Mouse (Mus musculus): ENCODE results near the gene Muc2. TPM values are rescaled to one million over a fixed set of nuclear protein-coding genes. Genes with fewer than 3 reads are reported as not detected.
"Not testable (repeated sequence)": the region's sequence is repeated elsewhere in the genome, so short reads cannot be mapped to it uniquely, and the experiment has no call there.

Muc2 gene
- polyA plus RNA-seq, 1 experiment from 2014 or later, result 0.32 TPM

- peak; percentile 46 for DNase-seq (ENCODE audit: low spot score)
- WGBS, result 16% methylated on average over 4 of the region's 4 CpGs
- no peaks in the 10 kb centered on the region for H3K36me3 ChIP-seq (ENCODE audit: control insufficient read depth, insufficient read depth, low read length)
Observed at GRCm38 (mm10) chr7:141666190-141666589, 23.9 kb upstream of the Muc2 start.

GRCm38 (mm10) chr7:141669097-141669496 lies 21.0 kb upstream of the Muc2 start:
- H3K4me3 ChIP-seq (ENCODE audit: low read depth, low read length); H3K27ac ChIP-seq (ENCODE audit: low read depth, low read length); DNase-seq (ENCODE audit: low spot score); H3K9me3 ChIP-seq (ENCODE audit: control insufficient read depth, low read length); H3K36me3 ChIP-seq (ENCODE audit: control insufficient read depth, insufficient read depth, low read length); H3K9ac ChIP-seq (ENCODE audit: low read depth, low read length); ATAC-seq (ENCODE audit: low FRiP score); H3K4me2 ChIP-seq (replicated peaks; ENCODE audit: low read depth, low read length); H3K4me1 ChIP-seq (replicated peaks; ENCODE audit: control insufficient read depth, insufficient read depth, low read length); H3K27me3 ChIP-seq (ENCODE audit: control insufficient read depth, insufficient read depth, low read length): not testable (repeated sequence)
- WGBS, result 85% methylated on average over 3 of the region's 3 CpGs

More at GRCm38 (mm10) chr7:141666190-141666589, 23.9 kb upstream of the Muc2 start:
- H3K4me3 ChIP-seq (ENCODE audit: low read depth, low read length), result no peak overlapping the region
- H3K4me2 ChIP-seq (replicated peaks; ENCODE audit: low read depth, low read length), result no peak overlapping the region
- H3K4me1 ChIP-seq (replicated peaks; ENCODE audit: control insufficient read depth, insufficient read depth, low read length), result no peaks in the 10 kb centered on the region
- no peak for ATAC-seq (ENCODE audit: low FRiP score)
- no peaks in the 10 kb centered on the region for H3K9me3 ChIP-seq (ENCODE audit: control insufficient read depth, low read length)
- H3K9ac ChIP-seq (ENCODE audit: low read depth, low read length), result no peak overlapping the region
- H3K27me3 ChIP-seq (ENCODE audit: control insufficient read depth, insufficient read depth, low read length), result no peaks in the 10 kb centered on the region
- H3K27ac ChIP-seq (ENCODE audit: low read depth, low read length), result no peak overlapping the region

GRCm38 (mm10) chr7:141670999-141671398 lies 19.1 kb upstream of the Muc2 start:
- DNase-seq (ENCODE audit: low spot score), result no peak
- WGBS, result 78% methylated on average over 4 of the region's 4 CpGs
- no peak overlapping the region for H3K27ac ChIP-seq (ENCODE audit: low read depth, low read length)
- no peak overlapping the region for H3K4me3 ChIP-seq (ENCODE audit: low read depth, low read length)
- no peaks in the 10 kb centered on the region for H3K36me3 ChIP-seq (ENCODE audit: control insufficient read depth, insufficient read depth, low read length)
- H3K4me1 ChIP-seq (replicated peaks; ENCODE audit: control insufficient read depth, insufficient read depth, low read length), result no peaks in the 10 kb centered on the region
- ATAC-seq (ENCODE audit: low FRiP score), result no peak
- H3K9ac ChIP-seq (ENCODE audit: low read depth, low read length), result no peak overlapping the region
- no peaks in the 10 kb centered on the region for H3K9me3 ChIP-seq (ENCODE audit: control insufficient read depth, low read length)
- H3K27me3 ChIP-seq (ENCODE audit: control insufficient read depth, insufficient read depth, low read length), result no peaks in the 10 kb centered on the region
- no peak overlapping the region for H3K4me2 ChIP-seq (replicated peaks; ENCODE audit: low read depth, low read length)

- DNase-seq (ENCODE audit: low spot score) (no peak), ATAC-seq (ENCODE audit: low FRiP score) (no peak)
- no peaks in the 10 kb centered on the region for H3K9me3 ChIP-seq (ENCODE audit: control insufficient read depth, low read length)
- H3K4me3 ChIP-seq (ENCODE audit: low read depth, low read length), result no peak overlapping the region
- no peak overlapping the region for H3K4me2 ChIP-seq (replicated peaks; ENCODE audit: low read depth, low read length)
- no peak overlapping the region for H3K9ac ChIP-seq (ENCODE audit: low read depth, low read length)
- H3K27ac ChIP-seq (ENCODE audit: low read depth, low read length), result no peak overlapping the region
- WGBS, result 82% methylated on average over 5 of the region's 5 CpGs
- no peaks in the 10 kb centered on the region for H3K4me1 ChIP-seq (replicated peaks; ENCODE audit: control insufficient read depth, insufficient read depth, low read length)
- no peaks in the 10 kb centered on the region for H3K27me3 ChIP-seq (ENCODE audit: control insufficient read depth, insufficient read depth, low read length)
- no peaks in the 10 kb centered on the region for H3K36me3 ChIP-seq (ENCODE audit: control insufficient read depth, insufficient read depth, low read length)
Observed at GRCm38 (mm10) chr7:141671626-141672291, 18.4 kb upstream of the Muc2 start.

GRCm38 (mm10) chr7:141678922-141679321 lies 11.2 kb upstream of the Muc2 start:
- Histone ChIP-seq H3K4me1 (replicated peaks; ENCODE audit: control insufficient read depth, insufficient read depth, low read length) (no peaks in the 10 kb centered on the region), H3K27ac (ENCODE audit: low read depth, low read length) (no peak overlapping the region), H3K4me3 (ENCODE audit: low read depth, low read length) (no peak overlapping the region), H3K27me3 (ENCODE audit: control insufficient read depth, insufficient read depth, low read length) (no peaks in the 10 kb centered on the region), H3K9me3 (ENCODE audit: control insufficient read depth, low read length) (no peaks in the 10 kb centered on the region), H3K4me2 (replicated peaks; ENCODE audit: low read depth, low read length) (no peak overlapping the region), H3K36me3 (ENCODE audit: control insufficient read depth, insufficient read depth, low read length) (no peaks in the 10 kb centered on the region), H3K9ac (ENCODE audit: low read depth, low read length) (no peak overlapping the region)
- DNase-seq (ENCODE audit: low spot score) (no peak), ATAC-seq (ENCODE audit: low FRiP score) (no peak)
- WGBS, result 81% methylated on average over 4 of the region's 4 CpGs

- DNase-seq (ENCODE audit: low spot score) (no peak), ATAC-seq (ENCODE audit: low FRiP score) (no peak)
- H3K9ac ChIP-seq (ENCODE audit: low read depth, low read length), result no peak overlapping the region
- H3K36me3 ChIP-seq (ENCODE audit: control insufficient read depth, insufficient read depth, low read length), result no peaks in the 10 kb centered on the region
- H3K9me3 ChIP-seq (ENCODE audit: control insufficient read depth, low read length), result no peaks in the 10 kb centered on the region
- no peak overlapping the region for H3K27ac ChIP-seq (ENCODE audit: low read depth, low read length)
- H3K27me3 ChIP-seq (ENCODE audit: control insufficient read depth, insufficient read depth, low read length), result no peaks in the 10 kb centered on the region
- H3K4me1 ChIP-seq (replicated peaks; ENCODE audit: control insufficient read depth, insufficient read depth, low read length), result no peaks in the 10 kb centered on the region
- no peak overlapping the region for H3K4me3 ChIP-seq (ENCODE audit: low read depth, low read length)
- H3K4me2 ChIP-seq (replicated peaks; ENCODE audit: low read depth, low read length), result no peak overlapping the region
- WGBS, result 64% methylated on average over 10 of the region's 10 CpGs
Observed at GRCm38 (mm10) chr7:141687330-141687729, 2.8 kb upstream of the Muc2 start.

- Histone ChIP-seq H3K9ac (ENCODE audit: low read depth, low read length) (0 out of 2 replicates have a peak overlapping the region, but pooled peaks have one; percentile 11), H3K36me3 (ENCODE audit: control insufficient read depth, insufficient read depth, low read length) (no peaks in the 10 kb centered on the region), H3K4me1 (replicated peaks; ENCODE audit: control insufficient read depth, insufficient read depth, low read length) (no peaks in the 10 kb centered on the region), H3K4me3 (ENCODE audit: low read depth, low read length) (no peak overlapping the region), H3K27ac (ENCODE audit: low read depth, low read length) (no peak overlapping the region), H3K4me2 (replicated peaks; ENCODE audit: low read depth, low read length) (peak overlapping the region; percentile 18; the same call in 1 of the 2 replicates), H3K27me3 (ENCODE audit: control insufficient read depth, insufficient read depth, low read length) (no peaks in the 10 kb centered on the region), H3K9me3 (ENCODE audit: control insufficient read depth, low read length) (no peaks in the 10 kb centered on the region)
- WGBS, result 54% methylated on average over 30 of the region's 30 CpGs
- no peak for ATAC-seq (ENCODE audit: low FRiP score)
- peak; percentile 18 for DNase-seq (ENCODE audit: low spot score)
Observed at GRCm38 (mm10) chr7:141693591-141694273, 3.6 kb downstream of the Muc2 start.

GRCm38 (mm10) chr7:141694274-141694639 lies 4.1 kb downstream of the Muc2 start:
- H3K27ac ChIP-seq (ENCODE audit: low read depth, low read length), result no peak overlapping the region
- H3K4me2 ChIP-seq (replicated peaks; ENCODE audit: low read depth, low read length), result no peak overlapping the region
- DNase-seq (ENCODE audit: low spot score) (no peak), ATAC-seq (ENCODE audit: low FRiP score) (no peak)
- H3K4me3 ChIP-seq (ENCODE audit: low read depth, low read length), result no peak overlapping the region
- no peaks in the 10 kb centered on the region for H3K4me1 ChIP-seq (replicated peaks; ENCODE audit: control insufficient read depth, insufficient read depth, low read length)
- H3K27me3 ChIP-seq (ENCODE audit: control insufficient read depth, insufficient read depth, low read length), result no peaks in the 10 kb centered on the region
- WGBS, result 82% methylated on average over 5 of the region's 5 CpGs
- H3K9ac ChIP-seq (ENCODE audit: low read depth, low read length), result no peak overlapping the region
- no peaks in the 10 kb centered on the region for H3K36me3 ChIP-seq (ENCODE audit: control insufficient read depth, insufficient read depth, low read length)
- H3K9me3 ChIP-seq (ENCODE audit: control insufficient read depth, low read length), result no peaks in the 10 kb centered on the region

- no peaks in the 10 kb centered on the region for H3K36me3 ChIP-seq (ENCODE audit: control insufficient read depth, insufficient read depth, low read length)
- no peaks in the 10 kb centered on the region for H3K4me1 ChIP-seq (replicated peaks; ENCODE audit: control insufficient read depth, insufficient read depth, low read length)
- no peak overlapping the region for H3K4me3 ChIP-seq (ENCODE audit: low read depth, low read length)
- no peak overlapping the region for H3K9ac ChIP-seq (ENCODE audit: low read depth, low read length)
- ATAC-seq (ENCODE audit: low FRiP score), result no peak
- H3K27ac ChIP-seq (ENCODE audit: low read depth, low read length), result no peak overlapping the region
- no peak for DNase-seq (ENCODE audit: low spot score)
- no peaks in the 10 kb centered on the region for H3K9me3 ChIP-seq (ENCODE audit: control insufficient read depth, low read length)
- H3K4me2 ChIP-seq (replicated peaks; ENCODE audit: low read depth, low read length), result no peak overlapping the region
- H3K27me3 ChIP-seq (ENCODE audit: control insufficient read depth, insufficient read depth, low read length), result no peaks in the 10 kb centered on the region
- 81% methylated on average over 13 of the region's 13 CpGs for WGBS
Observed at GRCm38 (mm10) chr7:141696538-141696937, 6.4 kb downstream of the Muc2 start.

Data from hindbrain, embryonic 11.5 days (tissue).